Mouse (Mus musculus) CH12.LX (cell line): ENCODE data around the gene Dyx1c1. TPM values are rescaled to one million over a fixed set of nuclear protein-coding genes. Genes with fewer than 3 reads are reported as not detected.

Source experiments
- DNase-seq: peaks from one replicate; pipeline ENCODE4 v3.0.0-alpha.2; 2013; ENCODE audit errors: extremely low read depth
- H3K27ac ChIP-seq: 2 replicates; pipeline ENCODE4 v1.5.1; 2012; ENCODE audit warnings: low read depth, mild to moderate bottlenecking, control low read depth, moderate library complexity; ENCODE audit not compliant: insufficient read depth
- H3K27me3 ChIP-seq: replicated peaks from 2 replicates; pipeline ENCODE3; 2012; ENCODE audit warnings: inconsistent platforms
- H3K36me3 ChIP-seq, 2 experiments: replicated peaks in 1 of 2; 2 replicates each; pipeline versions ENCODE3 to v1.6.1; 2012; ENCODE audit warnings: inconsistent platforms in 1 of 2, low read length in 1 of 2, mild to moderate bottlenecking in 1 of 2, mixed read lengths in 1 of 2, moderate library complexity in 1 of 2; ENCODE audit not compliant: control insufficient read depth in 1 of 2, insufficient read depth in 1 of 2
- H3K4me1 ChIP-seq, 2 experiments: 2 replicates each; pipeline ENCODE4 v1.6.1; 2012; ENCODE audit warnings: inconsistent platforms in 1 of 2, moderate library complexity in 1 of 2; ENCODE audit not compliant: insufficient read depth in 2 of 2, control insufficient read depth in 1 of 2
- H3K4me2 ChIP-seq: 2 replicates; pipeline ENCODE4 v1.6.1; 2012; ENCODE audit warnings: low read depth, mild to moderate bottlenecking, control low read depth; ENCODE audit not compliant: poor library complexity, insufficient read depth, severe bottlenecking
- H3K4me3 ChIP-seq, 3 experiments: fragments of 150-350 bp in 1 of 3; sonication (generic) in 1 of 3; replicated peaks in 1 of 3; 2 replicates each; pipeline versions ENCODE3 to v1.5.1; 2011 to 2012; ENCODE audit warnings: low read depth in 2 of 3, low read length in 2 of 3, mild to moderate bottlenecking in 2 of 3, moderate library complexity in 2 of 3, control low read depth in 1 of 3, improper control_type of control experiment in 1 of 3, inconsistent platforms in 1 of 3, mixed read lengths in 1 of 3; ENCODE audit not compliant: poor library complexity in 1 of 3
- H3K79me2 ChIP-seq: replicated peaks from 2 replicates; pipeline ENCODE4 v1.6.1; 2012; ENCODE audit warnings: mild to moderate bottlenecking, moderate library complexity; ENCODE audit not compliant: control insufficient read depth, poor library complexity, insufficient read depth, severe bottlenecking; ENCODE audit errors: extremely low read depth
- H3K9ac ChIP-seq: 2 replicates; pipeline ENCODE4 v1.6.1; 2012; ENCODE audit warnings: low read depth, mild to moderate bottlenecking, control low read depth, moderate library complexity; ENCODE audit not compliant: insufficient read depth
- H3K9me3 ChIP-seq: replicated peaks from 2 replicates; pipeline ENCODE3; 2012; ENCODE audit warnings: low read length, inconsistent platforms, mixed read lengths
- CHD1 ChIP-seq: IDR thresholded peaks from 2 replicates; pipeline ENCODE4 v1.6.1; 2012; ENCODE audit warnings: low read depth, low read length, improper control_type of control experiment, inconsistent platforms
- CTCF ChIP-seq, 2 experiments: IDR thresholded peaks in 1 of 2; conservative IDR thresholded peaks in 1 of 2; 2 replicates each; pipeline ENCODE4 v1.5.1; 2011 to 2012; ENCODE audit warnings: low read depth in 2 of 2, low read length in 2 of 2, improper control_type of control experiment in 1 of 2, inconsistent platforms in 1 of 2, mild to moderate bottlenecking in 1 of 2, moderate library complexity in 1 of 2
- E2F4 ChIP-seq: IDR thresholded peaks from 2 replicates; pipeline ENCODE4 v1.6.1; 2011; ENCODE audit warnings: low read depth, low read length, improper control_type of control experiment; ENCODE audit not compliant: insufficient replicate concordance
- ELF1 ChIP-seq: IDR thresholded peaks from 2 replicates; pipeline ENCODE4 v1.6.1; 2014; ENCODE audit warnings: low read depth, mild to moderate bottlenecking, inconsistent platforms, low read length, improper control_type of control experiment
- ETS1 ChIP-seq: conservative IDR thresholded peaks from 2 replicates; pipeline ENCODE4 v1.6.1; 2012; ENCODE audit warnings: low read depth, mild to moderate bottlenecking, inconsistent platforms, low read length, improper control_type of control experiment, moderate library complexity
- HCFC1 ChIP-seq: IDR thresholded peaks from 2 replicates; pipeline ENCODE4 v1.6.1; 2012; ENCODE audit warnings: low read depth, mild to moderate bottlenecking, inconsistent platforms, low read length, improper control_type of control experiment
- IRF4 ChIP-seq: IDR thresholded peaks from 2 replicates; pipeline ENCODE4 v1.6.1; 2014; ENCODE audit warnings: low read depth, mild to moderate bottlenecking, inconsistent platforms, low read length, improper control_type of control experiment
- JUN ChIP-seq: IDR thresholded peaks from 2 replicates; pipeline ENCODE4 v1.6.1; 2011; ENCODE audit warnings: low read depth, mild to moderate bottlenecking, low read length, improper control_type of control experiment, moderate library complexity; ENCODE audit not compliant: insufficient read depth
- KAT2A ChIP-seq: IDR thresholded peaks from 2 replicates; pipeline ENCODE4 v1.6.1; 2012; ENCODE audit warnings: low read length, improper control_type of control experiment, inconsistent platforms; ENCODE audit not compliant: insufficient replicate concordance
- MAX ChIP-seq: IDR thresholded peaks from 2 replicates; pipeline ENCODE4 v1.6.1; 2011; ENCODE audit warnings: low read length, improper control_type of control experiment
- MAZ ChIP-seq: IDR thresholded peaks from 2 replicates; pipeline ENCODE4 v1.6.1; 2012; ENCODE audit warnings: low read depth, mild to moderate bottlenecking, inconsistent platforms, low read length, improper control_type of control experiment, moderate library complexity
- MEF2A ChIP-seq: IDR thresholded peaks from 2 replicates; pipeline ENCODE4 v1.6.1; 2014; ENCODE audit warnings: low read depth, mild to moderate bottlenecking, inconsistent platforms, low read length, improper control_type of control experiment, borderline replicate concordance
- NRF1 ChIP-seq: IDR thresholded peaks from 2 replicates; pipeline ENCODE4 v1.6.1; 2014; ENCODE audit warnings: low read depth, mild to moderate bottlenecking, inconsistent platforms, low read length, improper control_type of control experiment, moderate library complexity
- POLR2A ChIP-seq: IDR thresholded peaks from 2 replicates; pipeline ENCODE4 v1.6.1; 2011; ENCODE audit warnings: low read depth, mild to moderate bottlenecking, improper control_type of control experiment, low read length
- POLR2AphosphoS2 ChIP-seq: IDR thresholded peaks from 2 replicates; pipeline ENCODE4 v1.6.1; 2011; ENCODE audit warnings: low read depth, low read length, improper control_type of control experiment
- RAD21 ChIP-seq: IDR thresholded peaks from 2 replicates; pipeline ENCODE4 v1.6.1; 2011; ENCODE audit warnings: low read depth, mild to moderate bottlenecking, low read length, improper control_type of control experiment, moderate library complexity
- TCF12 ChIP-seq: IDR thresholded peaks from 2 replicates; pipeline ENCODE4 v1.6.1; 2014; ENCODE audit warnings: low read depth, mild to moderate bottlenecking, inconsistent platforms, low read length, improper control_type of control experiment
- ZC3H11A ChIP-seq: IDR thresholded peaks from 2 replicates; pipeline ENCODE4 v1.6.1; 2012; ENCODE audit warnings: low read depth, mild to moderate bottlenecking, inconsistent platforms, low read length, improper control_type of control experiment
- ZNF384 ChIP-seq: IDR thresholded peaks from 2 replicates; pipeline ENCODE4 v1.6.1; 2012; ENCODE audit warnings: low read depth, low read length, improper control_type of control experiment, inconsistent platforms
- dilution Hi-C: fragments of 300-500 bp; cut with MboI; formaldehyde crosslinking; loops from 2 replicates; pipeline ENCODE4 v1.14.3; 2020; ENCODE audit warnings: low sequenced_read_pairs; ENCODE audit not compliant: extremely low pct_unique_long_range_greater_than_20kb, extremely low pct_ligation_motif_present
- in situ Hi-C: fragments of 300-500 bp; cut with MboI; formaldehyde crosslinking; loops from 3 replicates; pipeline ENCODE4 v1.14.3; 2019; ENCODE audit warnings: low sequenced_read_pairs, low pct_ligation_motif_present, low pct_unique_long_range_greater_than_20kb, mixed read lengths
- polyA plus RNA-seq: library from polyadenylated mRNA; unstranded; fragments of >175 nt; gene quantifications from 2 replicates; pipeline ENCODE4 v1.2.1, GENCODE M21; 2012; ENCODE audit warnings: low read depth; ENCODE audit not compliant: insufficient read length
- total RNA-seq, 2 experiments: library from RNA; depleted of rRNA; stranded (reverse); fragments of 300-350 nt in 1 of 2; fragments of >200 nt in 1 of 2; gene quantifications; 2 replicates each; pipeline ENCODE4 v1.2.3; 2012 to 2014

Gene Dyx1c1
- total and polyA plus RNA-seq, 3 experiments, result 3.4 to 6.8 (median 6.1) TPM

DNA sequence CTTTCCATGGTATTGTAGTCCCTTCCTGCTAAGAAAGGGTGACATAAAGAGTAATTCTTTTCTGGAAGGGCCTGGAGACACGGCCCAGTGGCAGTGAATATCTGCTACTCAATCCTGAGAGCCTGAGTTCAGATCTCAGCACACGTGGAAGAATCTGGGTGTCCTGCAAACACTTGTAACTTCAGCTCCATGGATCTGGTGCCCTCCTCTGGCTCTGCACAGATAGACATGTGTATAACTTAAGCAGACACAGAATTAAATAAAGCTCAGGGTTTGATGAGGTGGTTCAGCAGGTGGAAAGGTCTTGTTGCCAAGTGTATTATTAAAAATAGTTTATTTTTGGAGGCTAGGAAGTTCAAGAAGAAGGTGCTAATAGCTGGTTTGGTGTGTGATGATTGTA lies 41.9 kb downstream of the Dyx1c1 start:
- DNase-seq, result no peak
- no peaks in the 10 kb centered on the region for H3K79me2 ChIP-seq
- no peaks in the 10 kb centered on the region for H3K4me1 ChIP-seq
- H3K4me3 ChIP-seq, result no peak overlapping the region
- in situ Hi-C loops, result no loop called here
- no peak overlapping the region for H3K27ac ChIP-seq
- H3K27me3 ChIP-seq, result no peaks in the 10 kb centered on the region
- no peak overlapping the region for H3K9ac ChIP-seq
- dilution Hi-C loops, result no loop called here
- peaks cover 3 to 11% of the 10 kb centered on the region in 2 experiments for H3K36me3 ChIP-seq
- no peak overlapping the region for H3K4me2 ChIP-seq
- H3K9me3 ChIP-seq, result no peaks in the 10 kb centered on the region
- TF ChIP-seq ETS1 (no peak), RAD21 (peak; percentile 35), ZNF384 (no peak), HCFC1 (no peak), IRF4 (no peak), MAZ (no peak), KAT2A (no peak), CTCF (conservative IDR thresholded peaks at IDR 0.05 in 1 of 2, IDR thresholded peaks at IDR 0.05 in 1 of 2; ENCODE audit: low read depth in 2 of 2, low read length in 2 of 2) (peak in 1 of 2 experiments; percentile 38; a peak in 2 of 4 replicates), POLR2AphosphoS2 (no peak), NRF1 (no peak)

DNA sequence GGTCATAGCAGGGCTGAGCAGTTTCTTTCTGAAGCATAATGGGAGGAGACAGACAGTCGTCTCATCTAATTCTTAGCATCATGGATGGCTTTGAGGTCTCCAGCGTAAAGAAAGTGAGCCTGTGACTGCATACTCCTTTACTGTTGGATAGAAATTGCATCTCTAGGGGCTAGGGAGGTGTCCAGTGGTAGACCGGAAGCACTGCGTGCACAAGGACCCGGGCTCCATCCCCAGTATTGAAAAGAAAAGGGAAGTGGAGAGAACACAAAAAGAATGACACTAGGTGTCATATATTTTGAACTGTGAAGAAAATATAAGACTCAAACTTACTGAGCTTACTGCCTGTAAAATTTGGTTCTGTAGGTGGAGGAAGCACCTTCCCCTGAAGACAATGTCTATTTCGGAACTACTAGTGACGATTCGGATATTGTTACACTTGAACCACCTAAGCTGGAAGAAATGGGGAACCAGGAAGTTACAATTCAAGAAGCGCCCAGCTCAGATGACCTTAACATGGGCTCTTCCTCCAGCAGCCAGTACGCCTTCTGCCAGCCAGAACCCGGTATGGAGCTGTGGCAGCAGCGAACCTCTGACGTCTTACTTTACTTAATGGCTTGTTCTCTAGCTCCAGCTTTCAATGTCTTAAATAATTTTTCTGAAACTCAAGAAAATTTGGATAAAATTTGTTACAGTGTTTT lies 42.9 kb downstream of the Dyx1c1 start:
- dilution Hi-C loops, result no loop called here
- TF ChIP-seq MEF2A, result no peak
- no peak for TF ChIP-seq CHD1
- TF ChIP-seq MAZ, result no peak
- TF ChIP-seq POLR2A, result no peak
- no peak for TF ChIP-seq ELF1
- no peak for TF ChIP-seq IRF4
- no peak for TF ChIP-seq E2F4
- no peak for TF ChIP-seq MAX
- no peak for TF ChIP-seq ZC3H11A
- TF ChIP-seq RAD21, result no peak
- no peak for TF ChIP-seq TCF12
- no peak for TF ChIP-seq JUN

More for the DNA sequence above, 42.9 kb downstream of the Dyx1c1 start:
- Histone ChIP-seq H3K9me3 (no peaks in the 10 kb centered on the region), H3K9ac (no peak overlapping the region), H3K36me3 (peaks cover 7 to 18% of the 10 kb centered on the region in 2 experiments), H3K79me2 (no peaks in the 10 kb centered on the region), H3K4me1 (no peaks in the 10 kb centered on the region), H3K4me3 (peak overlapping the region in 1 of 3 experiments; percentile 34), H3K4me2 (no peak overlapping the region), H3K27ac (no peak overlapping the region), H3K27me3 (no peaks in the 10 kb centered on the region)
- DNase-seq, result no peak
- in situ Hi-C loops, result no loop called here
